Mouse (Mus musculus) effector memory CD4-positive, alpha-beta T cell, adult 7 months (primary cell): Measurements from ENCODE around the gene E130116L18Rik. TPM values are rescaled to one million over a fixed set of nuclear protein-coding genes. Genes with fewer than 3 reads are reported as not detected.

Experiments used
- polyA plus RNA-seq: library from polyadenylated mRNA; unstranded; fragments of 100-300 nt; shearing (Covaris generic); gene quantifications from one replicate; pipeline ENCODE4 v1.2.1, GENCODE M21; 2017

E130116L18Rik gene
- polyA plus RNA-seq, result not detected

DNA sequence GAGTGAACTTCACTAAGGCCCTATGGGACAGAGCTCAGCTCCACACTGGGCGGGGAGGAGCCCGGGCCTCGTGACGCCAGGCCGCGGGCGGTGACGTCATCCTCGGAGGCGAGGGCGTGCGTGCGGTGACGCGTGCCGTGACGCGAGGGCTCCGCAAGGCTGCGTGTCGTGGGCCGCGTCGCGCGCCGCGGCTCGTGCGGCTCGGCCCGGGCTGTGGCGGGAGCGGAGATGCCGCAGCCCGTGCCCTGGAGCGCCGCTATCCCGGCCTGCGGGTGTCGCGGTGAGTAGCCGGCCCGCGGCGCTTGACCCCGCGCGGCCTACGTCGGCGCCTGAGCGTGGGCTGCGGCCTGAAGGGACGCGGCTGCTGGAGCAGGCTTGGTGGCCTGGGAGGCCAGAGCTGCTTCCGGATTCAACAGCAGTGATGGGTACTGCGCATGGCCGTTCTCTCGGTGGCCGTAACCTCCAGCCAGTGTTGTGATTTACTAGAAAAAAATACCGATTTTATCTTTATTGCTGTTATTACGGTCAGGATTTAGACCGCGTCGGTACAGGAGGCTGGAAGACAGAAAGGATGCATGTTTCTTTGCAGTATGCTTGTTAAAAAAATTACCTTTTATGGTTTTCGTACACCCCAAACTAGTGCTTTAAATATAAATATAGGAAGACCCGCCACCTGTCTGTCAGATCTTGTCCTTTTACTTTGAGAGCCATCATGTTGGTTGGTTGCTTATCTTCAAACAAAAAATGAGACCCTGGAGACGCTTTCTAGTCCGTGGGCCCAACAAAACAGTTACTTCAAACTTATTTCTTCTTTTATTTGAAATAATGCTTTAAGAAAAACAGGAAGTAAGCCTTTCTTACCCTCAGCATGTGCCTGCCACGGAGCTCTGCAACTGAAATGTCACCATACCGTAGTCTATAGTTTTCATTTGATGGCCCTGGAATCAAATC lies at the start of gene E130116L18Rik:
TSS of gene E130116L18Rik (minus strand) at position 402 of the 951 bp plus-strand sequence.

DNA sequence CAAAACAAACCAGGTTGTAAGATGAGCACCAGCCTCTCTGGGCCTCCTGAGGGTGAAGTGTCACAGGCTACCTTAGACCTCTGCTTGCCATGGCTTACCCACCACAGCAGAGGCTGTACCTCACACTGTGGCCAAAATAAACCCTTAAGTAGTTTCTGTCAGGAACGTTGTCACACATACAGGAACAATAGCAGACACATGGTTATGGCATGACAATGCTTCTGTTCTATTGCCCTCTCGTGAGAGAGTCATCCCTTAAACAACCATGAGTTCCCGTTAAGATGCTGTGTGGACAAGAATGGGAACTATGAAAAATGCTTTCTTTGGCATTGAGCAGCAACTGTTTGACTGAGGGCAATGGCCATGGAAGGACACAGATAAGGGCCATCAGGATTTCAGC lies 1.3 kb downstream of the E130116L18Rik start, which contains the start of gene Galnt11:
TSS of gene Galnt11 (plus strand) at position 301 of the 400 bp plus-strand sequence.

DNA sequence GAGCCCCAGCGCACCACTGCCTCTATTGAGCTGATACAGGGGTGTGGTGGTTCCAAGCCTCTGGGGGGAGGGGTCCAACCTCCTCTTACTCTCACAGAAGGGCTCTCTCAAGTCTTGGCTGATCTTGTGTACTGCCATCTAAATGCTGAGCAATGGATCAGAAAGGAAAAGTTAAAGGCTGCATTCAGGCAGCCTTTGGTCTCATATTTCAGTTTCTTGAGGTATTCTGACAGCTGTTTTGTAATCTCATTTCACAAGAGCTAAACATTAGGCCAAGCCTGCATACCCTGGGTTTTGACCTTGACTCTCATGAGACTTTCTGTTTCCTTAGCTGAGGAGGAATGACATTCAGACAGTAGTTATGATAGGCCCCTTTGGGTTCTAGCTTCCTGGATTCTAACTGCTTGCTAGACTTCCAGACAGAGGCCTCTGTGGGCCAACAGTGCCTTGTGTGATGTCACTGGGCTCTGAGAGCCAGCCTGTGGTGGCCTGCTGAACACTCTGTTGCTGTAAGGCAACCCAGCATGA lies 41.9 kb downstream of the E130116L18Rik start, which contains the start of gene Galntl5:
TSS of gene Galntl5 (plus strand) at position 457 of the 528 bp plus-strand sequence.

Other genes with a start within 250 kb of the E130116L18Rik start
- 12.3 TPM for gene Prkag2, start 122.5 kb downstream of the E130116L18Rik start, polyA plus RNA-seq
- gene Galntl5, start 41.7 kb downstream of the E130116L18Rik start, polyA plus RNA-seq, result not detected
- 25.6 TPM for gene Galnt11, start 1.2 kb downstream of the E130116L18Rik start, polyA plus RNA-seq